Mouse (Mus musculus) myocyte (in vitro differentiated cells): ENCODE data around the gene a.

ENCODE experiments used
- E2F4 ChIP-seq: IDR thresholded peaks from one replicate; pipeline ENCODE4 v1.6.1; 2011; ENCODE audit warnings: mild to moderate bottlenecking, control low read depth, moderate library complexity; ENCODE audit not compliant: insufficient read depth
- MAX ChIP-seq: IDR thresholded peaks from one replicate; pipeline ENCODE4 v1.6.1; 2011; ENCODE audit warnings: low read depth, mild to moderate bottlenecking, control low read depth
- MYOD1 ChIP-seq, 3 experiments: IDR thresholded peaks; one replicate each; pipeline ENCODE4 v1.6.1; 2011; ENCODE audit warnings: control low read depth in 2 of 3, low read depth in 2 of 3, mild to moderate bottlenecking in 2 of 3, moderate library complexity in 1 of 3; ENCODE audit not compliant: insufficient read length in 2 of 3, control insufficient read depth in 1 of 3
- MYOG ChIP-seq, 3 experiments: IDR thresholded peaks; one replicate each; pipeline ENCODE4 v1.6.1; 2011; ENCODE audit warnings: control low read depth in 2 of 3, low read depth in 2 of 3, mild to moderate bottlenecking in 2 of 3; ENCODE audit not compliant: insufficient read length in 2 of 3, control insufficient read depth in 1 of 3, insufficient read depth in 1 of 3
- POLR2A ChIP-seq: IDR thresholded peaks from one replicate; pipeline ENCODE4 v1.6.1; 2011; ENCODE audit warnings: low read depth, mild to moderate bottlenecking, control low read depth, moderate library complexity; ENCODE audit not compliant: insufficient read length
- REST ChIP-seq: IDR thresholded peaks from one replicate; pipeline ENCODE4 v1.6.1; 2011; ENCODE audit warnings: mild to moderate bottlenecking, control low read depth, moderate library complexity; ENCODE audit not compliant: insufficient read depth, insufficient read length
- TCF12 ChIP-seq: IDR thresholded peaks from one replicate; pipeline ENCODE4 v1.6.1; 2011; ENCODE audit warnings: mild to moderate bottlenecking, control low read depth; ENCODE audit not compliant: poor library complexity, insufficient read depth, severe bottlenecking
- USF1 ChIP-seq: IDR thresholded peaks from one replicate; pipeline ENCODE4 v1.6.1; 2011; ENCODE audit warnings: low read depth, mild to moderate bottlenecking, control low read depth, moderate library complexity

GRCm38 (mm10) chr2:154928298-154928697 is 137.1 kb downstream of the a start:
- TF ChIP-seq POLR2A (no peak), MAX (no peak), MYOG (IDR thresholded peaks at IDR 0.05; ENCODE audit: control insufficient read depth in 1 of 3, insufficient read depth in 1 of 3, insufficient read length in 2 of 3, low read depth in 2 of 3) (no peak), MYOD1 (IDR thresholded peaks at IDR 0.05; ENCODE audit: control insufficient read depth in 1 of 3, insufficient read length in 2 of 3, low read depth in 2 of 3) (no peak), E2F4 (no peak), TCF12 (no peak), USF1 (no peak), REST (no peak)
